Mouse (Mus musculus) testis, postnatal 10 days (tissue): ENCODE measurements around the gene Ccdc167.
A peak's percentile ranks its signal among the peaks of the same experiment; 100 is the strongest.

Experiments used
- DNase-seq: peaks from one replicate; pipeline ENCODE4 v3.0.0; 2021; ENCODE audit warnings: low spot score

Ccdc167 gene

GRCm38 (mm10) chr17:29684275-29684674, 32.6 kb downstream of the Ccdc167 start:
- DNase-seq: no peak

GRCm38 (mm10) chr17:29683127-29683526, 33.7 kb downstream of the Ccdc167 start:
- no peak for DNase-seq

- no peak for DNase-seq
Measured at GRCm38 (mm10) chr17:29682261-29682660, 34.6 kb downstream of the Ccdc167 start.

- no peak for DNase-seq
Measured at GRCm38 (mm10) chr17:29681669-29682068, 35.2 kb downstream of the Ccdc167 start.

GRCm38 (mm10) chr17:29680921-29681320, 35.9 kb downstream of the Ccdc167 start:
- no peak for DNase-seq

- DNase-seq: no peak
Measured at GRCm38 (mm10) chr17:29680174-29680573, 36.7 kb downstream of the Ccdc167 start.

GRCm38 (mm10) chr17:29679038-29679767, 37.6 kb downstream of the Ccdc167 start:
- no peak for DNase-seq

- no peak for DNase-seq
Measured at GRCm38 (mm10) chr17:29678526-29678925, 38.3 kb downstream of the Ccdc167 start.

GRCm38 (mm10) chr17:29673325-29673724, 43.5 kb downstream of the Ccdc167 start:
- no peak for DNase-seq

- no peak for DNase-seq
Measured at GRCm38 (mm10) chr17:29671021-29671420, 45.8 kb downstream of the Ccdc167 start.

GRCm38 (mm10) chr17:29669936-29670335, 46.9 kb downstream of the Ccdc167 start:
- no peak for DNase-seq

GRCm38 (mm10) chr17:29669030-29669429, 47.8 kb downstream of the Ccdc167 start:
- DNase-seq: no peak

- no peak for DNase-seq
Measured at GRCm38 (mm10) chr17:29668051-29668986, 48.5 kb downstream of the Ccdc167 start.

- peak; percentile 60 for DNase-seq
Measured at GRCm38 (mm10) chr17:29662145-29662544, 54.7 kb downstream of the Ccdc167 start.

GRCm38 (mm10) chr17:29660762-29661391, 56.0 kb downstream of the Ccdc167 start:
- DNase-seq: peak; percentile 48

GRCm38 (mm10) chr17:29660076-29660761, 56.6 kb downstream of the Ccdc167 start, which contains the start of gene Cmtr1:
Gene Cmtr1, plus strand, starts transcription at chr17:29660595.
- peak; percentile 98 for DNase-seq

GRCm38 (mm10) chr17:29658249-29658648, 58.6 kb downstream of the Ccdc167 start:
- no peak for DNase-seq

GRCm38 (mm10) chr17:29642219-29642618, 74.6 kb downstream of the Ccdc167 start:
- DNase-seq: no peak

- peak; percentile 48 for DNase-seq
Measured at GRCm38 (mm10) chr17:29640971-29641370, 75.9 kb downstream of the Ccdc167 start.

GRCm38 (mm10) chr17:29637895-29638294, 78.9 kb downstream of the Ccdc167 start:
- no peak for DNase-seq

GRCm38 (mm10) chr17:29637377-29637776, 79.5 kb downstream of the Ccdc167 start:
- no peak for DNase-seq
